Mouse (Mus musculus) ES-Bruce4 (cell line): ENCODE results near the gene Rab3a.

Experiments used
- CTCF ChIP-seq: IDR thresholded peaks from one replicate; pipeline ENCODE4 v1.8.1; 2011; ENCODE audit warnings: low read depth, low read length
- POLR2A ChIP-seq: IDR thresholded peaks from one replicate; pipeline ENCODE4 v1.8.1; 2011; ENCODE audit warnings: low read length; ENCODE audit not compliant: insufficient read depth

- TF ChIP-seq POLR2A, result no peak
- TF ChIP-seq CTCF, result no peak
Observed at GRCm38 (mm10) chr8:70772075-70772474, 17.6 kb downstream of the Rab3a start.
